Mouse (Mus musculus): ENCODE data around the gene Retreg2. TPM values are rescaled to one million over a fixed set of nuclear protein-coding genes. Genes with fewer than 3 reads are reported as not detected.
A peak's percentile ranks its signal among the peaks of the same experiment; 100 is the strongest.

The Retreg2 gene
- polyA plus RNA-seq, 1 experiment from 2014 or later = 31.5 TPM

GRCm38 (mm10) chr1:75181377-75181870 is 38.8 kb downstream of the Retreg2 start:
- H3K9me3 ChIP-seq (replicated peaks) = no peaks in the 10 kb centered on the region
- H3K4me3 ChIP-seq = no peak overlapping the region
- H3K36me3 ChIP-seq = peaks cover 65% of the 10 kb centered on the region
- H3K27me3 ChIP-seq (ENCODE audit: low read depth, poor library complexity, severe bottlenecking) = no peaks in the 10 kb centered on the region
- H3K27ac ChIP-seq = no peak overlapping the region
- WGBS = 85% methylated on average over 4 of the region's 4 CpGs
- DNase-seq (ENCODE audit: low spot score) = no peak
- peaks cover 24% of the 10 kb centered on the region for H3K4me1 ChIP-seq

DNA sequence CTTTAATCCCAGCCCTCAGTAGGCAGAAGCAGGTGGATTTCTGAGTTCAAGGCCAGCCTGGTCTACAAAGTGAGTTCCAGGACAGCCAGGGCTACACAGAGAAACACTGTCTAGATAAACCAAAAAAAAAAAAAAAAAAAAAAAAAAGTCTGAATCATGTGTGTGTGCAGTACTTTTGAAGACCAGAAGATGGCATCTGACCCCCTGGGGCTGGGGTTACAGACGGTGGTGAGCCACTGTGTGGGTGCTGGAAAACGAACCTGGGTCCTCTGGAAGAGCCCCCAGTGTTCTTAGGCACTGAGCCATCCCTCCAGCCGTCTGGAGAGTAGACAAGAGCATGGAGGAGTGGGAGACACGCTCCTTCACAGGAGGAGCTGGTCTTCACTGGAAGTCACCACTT is 39.6 kb downstream of the Retreg2 start:
- 73% methylated on average over 4 of the region's 4 CpGs for WGBS
- Histone ChIP-seq H3K4me1 (peaks cover 24% of the 10 kb centered on the region), H3K4me3 (no peak overlapping the region), H3K27ac (no peak overlapping the region), H3K27me3 (ENCODE audit: low read depth, poor library complexity, severe bottlenecking) (no peaks in the 10 kb centered on the region), H3K36me3 (peaks cover 64% of the 10 kb centered on the region), H3K9me3 (replicated peaks) (no peaks in the 10 kb centered on the region)
- no peak for DNase-seq (ENCODE audit: low spot score)

DNA sequence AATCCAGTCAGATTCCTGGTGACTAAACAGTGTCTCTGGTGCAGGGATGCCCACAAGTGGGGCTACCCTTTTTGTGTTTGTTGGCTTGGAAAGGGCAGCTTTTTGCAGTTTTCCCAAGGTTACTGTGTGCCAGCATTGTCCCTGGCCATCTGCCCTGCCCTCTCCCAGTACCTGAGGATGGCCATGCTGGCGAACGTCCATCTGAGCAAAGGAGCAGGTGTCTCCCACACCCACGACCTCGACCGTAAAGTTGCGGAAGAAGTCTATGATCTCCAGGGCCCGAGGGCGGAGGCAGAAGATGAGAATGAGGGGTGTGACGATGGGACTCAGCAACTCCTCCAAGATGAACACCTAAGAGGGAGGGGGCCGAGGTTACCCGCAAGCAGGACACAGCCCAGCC is 42.9 kb downstream of the Retreg2 start:
- peaks cover 5% of the 10 kb centered on the region; the same call in 1 of the 2 replicates for H3K4me1 ChIP-seq
- no peaks in the 10 kb centered on the region for H3K9me3 ChIP-seq (replicated peaks)
- no peak overlapping the region for H3K4me3 ChIP-seq
- H3K27me3 ChIP-seq (ENCODE audit: low read depth, poor library complexity, severe bottlenecking) = no peaks in the 10 kb centered on the region
- no peak overlapping the region for H3K27ac ChIP-seq
- WGBS = 95% methylated on average over 11 of the region's 11 CpGs
- peaks cover 63% of the 10 kb centered on the region for H3K36me3 ChIP-seq
- no peak for DNase-seq (ENCODE audit: low spot score)

- Histone ChIP-seq H3K4me3 (no peak overlapping the region), H3K27ac (no peak overlapping the region), H3K4me1 (peaks cover 9% of the 10 kb centered on the region), H3K9me3 (replicated peaks) (no peaks in the 10 kb centered on the region), H3K27me3 (ENCODE audit: low read depth, poor library complexity, severe bottlenecking) (no peaks in the 10 kb centered on the region), H3K36me3 (peaks cover 55% of the 10 kb centered on the region)
- no peak for DNase-seq (ENCODE audit: low spot score)
These were observed 44.5 kb downstream of the Retreg2 start for GRCm38 (mm10) chr1:75187126-75187525.

- H3K4me3 ChIP-seq = no peak overlapping the region
- DNase-seq (ENCODE audit: low spot score) = no peak
- no peaks in the 10 kb centered on the region for H3K9me3 ChIP-seq (replicated peaks)
- peaks cover 47% of the 10 kb centered on the region for H3K36me3 ChIP-seq
- 94% methylated on average over 2 of the region's 2 CpGs for WGBS
- H3K27ac ChIP-seq = no peak overlapping the region
- H3K27me3 ChIP-seq (ENCODE audit: low read depth, poor library complexity, severe bottlenecking) = no peaks in the 10 kb centered on the region
- peaks cover 13% of the 10 kb centered on the region for H3K4me1 ChIP-seq
These were observed 45.4 kb downstream of the Retreg2 start for GRCm38 (mm10) chr1:75187914-75188483.

GRCm38 (mm10) chr1:75190577-75190976 is 48.0 kb downstream of the Retreg2 start:
- H3K27ac ChIP-seq = no peak overlapping the region
- peaks cover 35% of the 10 kb centered on the region for H3K36me3 ChIP-seq
- peaks cover 19% of the 10 kb centered on the region for H3K4me1 ChIP-seq
- H3K4me3 ChIP-seq = peak overlapping the region; percentile 79; the same call in 1 of the 2 replicates
- H3K9me3 ChIP-seq (replicated peaks) = no peaks in the 10 kb centered on the region
- DNase-seq (ENCODE audit: low spot score) = no peak
- no peaks in the 10 kb centered on the region for H3K27me3 ChIP-seq (ENCODE audit: low read depth, poor library complexity, severe bottlenecking)
- 49% methylated on average over 2 of the region's 2 CpGs for WGBS

GRCm38 (mm10) chr1:75191258-75191621 is 48.7 kb downstream of the Retreg2 start:
- Histone ChIP-seq H3K27ac (peak overlapping the region; percentile 85), H3K9me3 (replicated peaks) (no peaks in the 10 kb centered on the region), H3K4me3 (peak overlapping the region; percentile 79), H3K27me3 (ENCODE audit: low read depth, poor library complexity, severe bottlenecking) (no peaks in the 10 kb centered on the region), H3K36me3 (peaks cover 35% of the 10 kb centered on the region), H3K4me1 (peaks cover 19% of the 10 kb centered on the region)
- WGBS = 43% methylated on average over 5 of the region's 5 CpGs
- no peak for DNase-seq (ENCODE audit: low spot score)

DNA sequence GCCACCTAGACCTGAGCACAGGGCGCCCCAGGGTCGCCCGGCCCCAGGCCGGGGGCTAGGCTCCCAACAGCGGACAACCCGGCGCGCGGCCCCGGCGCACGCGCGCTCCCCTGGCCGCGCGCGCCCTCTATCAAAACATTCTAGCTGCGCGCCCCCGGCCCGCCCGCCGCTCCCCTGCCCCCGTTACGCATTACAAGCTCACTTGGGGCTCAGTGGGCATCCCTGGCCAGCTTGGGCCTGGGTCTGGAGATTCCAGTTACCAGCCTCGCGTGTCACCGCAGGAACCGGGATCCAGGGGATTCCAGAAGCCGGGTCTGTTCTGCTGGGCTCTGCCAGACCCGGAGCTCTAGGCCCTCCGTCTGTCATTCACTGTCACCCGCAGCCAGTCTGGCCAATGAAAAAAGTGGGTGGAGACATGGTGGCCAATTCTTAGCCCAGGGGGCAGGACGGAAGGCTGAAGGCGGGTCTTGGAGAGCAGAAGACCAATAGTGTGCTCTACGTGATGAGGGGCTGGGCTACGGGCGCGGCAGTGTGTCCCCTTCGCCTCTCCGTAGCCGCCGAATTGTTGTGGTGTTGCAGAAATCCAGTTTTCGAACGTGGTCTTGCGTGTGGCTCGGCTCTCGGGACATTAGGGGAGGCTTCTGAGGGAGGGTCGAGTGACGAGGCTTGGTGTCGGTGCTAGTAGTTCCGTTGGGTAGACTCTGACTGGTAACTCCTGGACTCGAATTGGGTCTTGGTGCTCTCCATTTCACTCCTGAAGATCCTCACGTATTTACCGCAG is 49.2 kb downstream of the Retreg2 start, which contains the start of the genes Ankzf1 and Atg9a:
Gene Ankzf1, plus strand, starts transcription at position 530 of the 781 bp plus-strand sequence.
Gene Atg9a, minus strand, starts transcription at position 575 of the 781 bp plus-strand sequence.
- Histone ChIP-seq H3K4me1 (peaks cover 19% of the 10 kb centered on the region), H3K27ac (peak within 1 kb of the TSS; percentile 85), H3K36me3 (peaks cover 35% of the 10 kb centered on the region), H3K27me3 (ENCODE audit: low read depth, poor library complexity, severe bottlenecking) (no peaks in the 10 kb centered on the region), H3K9me3 (replicated peaks) (no peaks in the 10 kb centered on the region), H3K4me3 (peak within 1 kb of the TSS; percentile 79)
- DNase-seq (ENCODE audit: low spot score) = peak; percentile 89
- under 1% methylated on average over 56 of the region's 56 CpGs for WGBS

- no peaks in the 10 kb centered on the region for H3K27me3 ChIP-seq (ENCODE audit: low read depth, poor library complexity, severe bottlenecking)
- peaks cover 35% of the 10 kb centered on the region for H3K36me3 ChIP-seq
- H3K4me3 ChIP-seq = peak overlapping the region; percentile 79
- WGBS = under 1% methylated on average over 19 of the region's 19 CpGs
- peak overlapping the region; percentile 85 for H3K27ac ChIP-seq
- H3K4me1 ChIP-seq = peaks cover 19% of the 10 kb centered on the region
- no peak for DNase-seq (ENCODE audit: low spot score)
- H3K9me3 ChIP-seq (replicated peaks) = no peaks in the 10 kb centered on the region
These were observed 49.9 kb downstream of the Retreg2 start for GRCm38 (mm10) chr1:75192452-75192851.

Other genes starting within 250 kb of the Retreg2 start
- gene Cryba2, start 249.6 kb upstream of the Retreg2 start, polyA plus RNA-seq (2016; fragmentation: Nextera tagmentation; extraction: Ambion mirVana) = not detected in 2 replicates
- gene Cfap65, start 207.2 kb upstream of the Retreg2 start, polyA plus RNA-seq (2016; fragmentation: Nextera tagmentation; extraction: Ambion mirVana) = not detected in 2 replicates
- gene Ihh, start 191.1 kb upstream of the Retreg2 start, polyA plus RNA-seq (2016; fragmentation: Nextera tagmentation; extraction: Ambion mirVana) = 0.08 and 0.11 TPM in 2 replicates
- 13.1 and 13.3 TPM in 2 replicates for gene Nhej1, start 17.6 kb upstream of the Retreg2 start, polyA plus RNA-seq (2016; fragmentation: Nextera tagmentation; extraction: Ambion mirVana)
- 0.11 TPM in 1 of 2 replicates, not detected in the other for gene Slc23a3, start 8.9 kb upstream of the Retreg2 start, polyA plus RNA-seq (2016; fragmentation: Nextera tagmentation; extraction: Ambion mirVana)
- 35.6 and 41.3 TPM in 2 replicates for gene Cnppd1, start 67 bp upstream of the Retreg2 start, polyA plus RNA-seq (2016; fragmentation: Nextera tagmentation; extraction: Ambion mirVana)
- gene Zfand2b, start 25.9 kb downstream of the Retreg2 start, polyA plus RNA-seq (2016; fragmentation: Nextera tagmentation; extraction: Ambion mirVana) = 28.7 and 35.5 TPM in 2 replicates
- gene Abcb6, start 37.6 kb downstream of the Retreg2 start, polyA plus RNA-seq (2016; fragmentation: Nextera tagmentation; extraction: Ambion mirVana) = 38.0 and 39.0 TPM in 2 replicates
- 22.0 and 24.8 TPM in 2 replicates for gene Ankzf1, start 49.4 kb downstream of the Retreg2 start, polyA plus RNA-seq (2016; fragmentation: Nextera tagmentation; extraction: Ambion mirVana)
- 19.1 and 23.9 TPM in 2 replicates for gene Atg9a, start 49.4 kb downstream of the Retreg2 start, polyA plus RNA-seq (2016; fragmentation: Nextera tagmentation; extraction: Ambion mirVana)
- 10.3 and 12.8 TPM in 2 replicates for gene Glb1l, start 68.0 kb downstream of the Retreg2 start, polyA plus RNA-seq (2016; fragmentation: Nextera tagmentation; extraction: Ambion mirVana)
- 146 and 149 TPM in 2 replicates for gene Stk16, start 68.1 kb downstream of the Retreg2 start, polyA plus RNA-seq (2016; fragmentation: Nextera tagmentation; extraction: Ambion mirVana)
- gene Tuba4a, start 77.1 kb downstream of the Retreg2 start, polyA plus RNA-seq (2016; fragmentation: Nextera tagmentation; extraction: Ambion mirVana) = 10.0 and 10.7 TPM in 2 replicates
- not detected in 2 replicates for gene A630095N17Rik, start 89.3 kb downstream of the Retreg2 start, polyA plus RNA-seq (2016; fragmentation: Nextera tagmentation; extraction: Ambion mirVana)
- gene Dnajb2, start 93.6 kb downstream of the Retreg2 start, polyA plus RNA-seq (2016; fragmentation: Nextera tagmentation; extraction: Ambion mirVana) = 23.8 and 29.9 TPM in 2 replicates
- 0.11 and 0.13 TPM in 2 replicates for gene Ptprn, start 121.7 kb downstream of the Retreg2 start, polyA plus RNA-seq (2016; fragmentation: Nextera tagmentation; extraction: Ambion mirVana)
- gene Resp18, start 135.6 kb downstream of the Retreg2 start, polyA plus RNA-seq (2016; fragmentation: Nextera tagmentation; extraction: Ambion mirVana) = not detected in 2 replicates
- 117 and 132 TPM in 2 replicates for gene Dnpep, start 175.2 kb downstream of the Retreg2 start, polyA plus RNA-seq (2016; fragmentation: Nextera tagmentation; extraction: Ambion mirVana)
- gene Des, start 217.6 kb downstream of the Retreg2 start, polyA plus RNA-seq (2016; fragmentation: Nextera tagmentation; extraction: Ambion mirVana) = 6.2 and 7.8 TPM in 2 replicates
- 45.7 and 49.6 TPM in 2 replicates for gene Speg, start 232.5 kb downstream of the Retreg2 start, polyA plus RNA-seq (2016; fragmentation: Nextera tagmentation; extraction: Ambion mirVana)

All from limb, embryonic 10.5 days (tissue).